Mouse (Mus musculus) heart, postnatal 4 days (tissue): ENCODE measurements around the gene Asic3. TPM values are rescaled to one million over a fixed set of nuclear protein-coding genes. Genes with fewer than 3 reads are reported as not detected.

ENCODE experiments used
- DNase-seq: peaks from one replicate; pipeline ENCODE4 v3.0.0; 2021
- total RNA-seq, 2 experiments: library from RNA; stranded (reverse); gene quantifications; 2 replicates each; pipeline ENCODE4 v1.2.3; 2021

Asic3 gene
- under 1 TPM in 1 of 2 experiments, not detected in 1; 0.19 TPM for total RNA-seq

DNA sequence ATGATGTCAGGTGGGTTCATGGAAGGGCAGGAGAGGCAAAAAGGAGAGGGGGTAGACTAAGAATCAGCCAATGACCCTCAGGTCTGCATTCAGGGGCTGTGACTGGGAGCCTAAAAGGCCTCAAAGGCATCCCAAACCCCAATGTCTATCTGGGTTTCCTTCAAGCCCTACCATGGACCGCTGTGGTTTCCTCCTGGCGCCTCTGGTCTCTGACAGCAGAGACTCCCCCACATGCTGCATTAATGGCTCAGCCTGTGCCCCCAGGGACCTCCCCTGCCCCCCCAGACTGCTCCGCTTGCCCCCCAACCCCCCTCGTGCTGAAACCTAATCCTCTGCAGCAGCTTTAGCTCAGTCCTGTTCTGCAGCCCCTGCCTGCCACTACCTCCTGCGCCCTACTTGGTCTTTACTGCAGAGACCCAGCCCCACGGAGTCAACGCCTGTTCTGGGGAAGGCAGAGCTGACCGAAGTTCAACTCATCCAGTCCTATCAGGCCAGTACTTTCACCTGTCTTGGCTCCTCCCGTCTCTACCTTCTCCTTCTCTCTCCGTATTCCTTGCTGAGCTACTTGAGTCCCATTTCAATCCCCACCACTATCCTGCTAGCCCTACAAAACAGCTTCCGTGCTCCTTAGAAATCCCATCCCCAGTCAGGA lies at the start of gene Asic3:
Gene Asic3 (plus strand): TSS at position 351 of the 652 bp plus-strand sequence.
- no peak for DNase-seq

DNA sequence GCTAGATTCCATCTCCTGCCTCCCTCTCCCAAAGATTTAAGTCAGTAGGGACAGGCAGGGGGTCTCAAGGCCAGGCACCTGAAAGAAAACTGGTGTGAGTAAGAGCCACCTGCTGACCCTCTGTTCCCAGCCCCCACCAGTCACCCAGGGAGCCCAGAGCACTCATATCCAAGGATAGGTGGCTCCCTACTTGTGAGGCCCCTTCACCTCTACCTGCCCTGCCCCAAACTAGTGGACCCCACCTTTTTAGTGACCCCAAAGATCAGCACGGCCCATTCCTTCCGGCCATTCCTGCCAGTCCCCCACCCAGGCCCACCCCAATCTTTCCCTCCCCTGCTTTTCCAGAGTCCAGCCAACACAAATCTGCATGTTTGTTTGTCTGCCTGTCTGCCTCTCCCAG lies 49.7 kb upstream of the Asic3 start:
- DNase-seq: no peak

DNA sequence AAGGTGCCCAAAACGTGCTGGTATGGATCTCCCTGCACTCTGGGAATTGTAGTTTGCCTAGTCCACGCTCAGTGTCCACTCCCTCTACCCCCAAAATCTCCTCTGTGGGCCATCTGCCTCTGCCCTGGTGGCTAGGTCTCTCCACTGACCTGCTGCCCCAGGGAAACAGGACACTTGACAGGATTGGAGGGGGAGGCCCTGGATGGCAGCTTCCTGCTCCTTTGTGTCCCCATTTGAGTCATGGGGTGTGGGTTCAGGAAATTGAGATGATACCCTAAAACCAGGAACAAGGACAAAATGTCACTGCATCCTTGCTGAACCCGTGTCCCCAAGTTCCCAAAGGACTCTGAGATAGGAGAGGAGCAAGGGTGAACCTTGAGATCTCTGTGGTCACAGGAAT lies 49.1 kb upstream of the Asic3 start:
- no peak for DNase-seq

DNA sequence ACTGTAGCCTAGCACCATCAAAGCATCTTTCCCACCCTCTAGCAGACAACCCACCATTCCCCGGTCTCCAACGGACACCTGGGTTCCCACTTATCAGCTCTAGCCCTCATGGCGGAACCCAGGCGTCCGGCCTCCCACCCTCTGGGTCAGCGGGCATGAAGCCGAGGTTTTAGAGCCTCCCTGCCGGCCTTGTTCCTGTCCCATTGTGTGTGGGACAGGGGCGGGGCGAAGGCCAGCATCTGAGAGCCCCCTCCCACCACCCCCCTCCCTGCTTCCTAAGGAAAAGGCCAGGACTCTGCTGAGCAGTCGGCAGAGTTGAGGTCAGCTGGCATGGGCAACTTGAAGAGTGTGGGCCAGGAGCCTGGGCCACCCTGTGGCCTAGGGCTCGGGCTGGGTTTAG lies 48.7 kb upstream of the Asic3 start, which contains the start of gene Nos3:
Gene Nos3 (plus strand): TSS at position 303 of the 400 bp plus-strand sequence.
- DNase-seq: peak; percentile 77

DNA sequence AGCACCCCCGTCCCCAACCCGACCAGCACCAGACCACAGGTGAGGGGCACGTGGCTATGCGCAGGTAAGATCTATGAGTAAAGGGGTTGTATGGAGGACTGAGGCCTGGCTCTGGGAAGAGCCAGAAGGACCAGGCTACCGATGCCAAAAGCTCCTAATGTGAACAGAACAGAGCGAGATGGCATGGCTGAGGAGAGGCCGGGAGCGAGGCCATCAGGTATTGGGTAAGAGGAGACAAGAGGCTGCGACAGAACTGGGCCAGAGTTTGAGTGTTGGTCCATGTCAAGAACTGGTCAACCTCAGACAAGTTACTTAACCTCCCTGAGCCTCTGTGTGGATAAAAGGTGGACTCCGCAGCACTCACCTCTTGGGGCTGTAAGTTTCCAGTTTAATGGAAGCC lies 48.2 kb upstream of the Asic3 start:
- DNase-seq: no peak

DNA sequence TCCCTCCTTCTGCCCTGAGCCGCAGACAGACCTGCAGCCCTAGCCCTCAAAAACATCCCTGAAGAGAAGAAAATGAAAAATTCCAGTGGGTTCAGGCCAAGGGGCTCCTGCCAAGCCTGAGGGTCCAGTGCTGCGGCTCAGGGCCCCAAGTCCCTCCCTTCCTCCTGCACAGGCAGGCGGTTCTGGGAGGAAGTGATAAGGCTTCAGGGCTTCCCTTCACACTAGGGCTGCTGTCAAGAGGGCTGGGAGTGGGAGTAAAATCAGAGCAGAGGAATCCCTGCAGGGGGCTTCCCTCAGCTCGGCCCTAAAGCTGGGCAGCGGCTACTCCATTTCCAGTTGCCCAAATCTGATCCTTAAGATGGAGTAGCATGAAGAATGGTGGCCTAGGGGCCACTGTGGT lies 47.7 kb upstream of the Asic3 start:
- peak; percentile 46 for DNase-seq

DNA sequence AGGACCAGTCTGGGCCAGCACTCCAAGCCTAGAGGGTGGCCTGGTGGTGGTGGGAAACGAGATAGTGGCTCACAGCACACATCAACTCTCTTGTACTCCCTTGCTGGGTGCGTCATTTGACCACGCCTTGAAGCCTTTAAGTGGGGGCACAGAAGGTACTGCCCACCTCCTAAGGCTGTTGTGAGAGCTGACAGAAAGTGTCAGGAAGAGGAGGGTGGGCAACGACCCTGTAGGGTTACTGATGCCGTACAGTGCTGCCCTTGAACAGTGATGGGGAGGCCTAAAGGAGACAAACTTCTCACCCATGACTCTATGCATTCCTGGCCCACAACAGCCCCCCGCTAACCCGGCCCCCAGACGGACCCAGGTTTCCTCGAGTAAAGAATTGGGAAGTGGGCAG lies 46.8 kb upstream of the Asic3 start:
- DNase-seq: no peak

DNA sequence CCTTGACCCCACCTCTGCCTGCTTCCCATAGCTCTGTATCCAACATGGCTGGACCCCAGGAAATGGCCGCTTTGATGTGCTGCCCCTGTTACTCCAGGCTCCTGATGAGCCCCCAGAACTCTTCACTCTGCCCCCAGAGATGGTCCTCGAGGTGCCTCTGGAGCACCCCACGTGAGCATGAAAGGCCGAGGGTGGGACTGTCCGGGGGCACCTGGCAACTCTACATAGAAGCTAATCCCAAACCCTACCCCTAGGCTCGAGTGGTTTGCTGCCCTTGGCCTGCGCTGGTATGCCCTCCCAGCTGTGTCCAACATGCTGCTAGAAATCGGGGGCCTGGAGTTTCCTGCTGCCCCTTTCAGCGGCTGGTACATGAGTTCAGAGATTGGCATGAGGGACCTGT lies 43.4 kb upstream of the Asic3 start:
- no peak for DNase-seq

DNA sequence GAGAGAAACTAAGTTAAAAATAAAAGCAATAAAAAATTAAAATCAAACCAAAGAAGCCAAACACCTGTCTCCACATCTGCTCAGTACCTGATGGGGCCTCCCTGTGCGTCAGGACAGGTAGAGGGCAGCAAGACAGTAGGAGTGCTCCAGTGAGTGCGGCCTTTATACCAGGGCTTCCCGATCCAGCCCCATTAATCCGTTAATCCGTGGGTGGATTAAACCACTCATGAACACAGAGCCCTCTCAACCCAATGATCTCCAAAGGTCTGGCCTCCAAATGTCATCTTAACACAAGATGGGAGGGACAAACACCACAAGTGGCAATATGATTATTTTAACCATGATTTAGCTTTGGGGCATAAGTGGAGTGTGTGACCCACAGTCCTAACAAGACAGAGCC lies 39.4 kb upstream of the Asic3 start:
- DNase-seq: no peak

DNA sequence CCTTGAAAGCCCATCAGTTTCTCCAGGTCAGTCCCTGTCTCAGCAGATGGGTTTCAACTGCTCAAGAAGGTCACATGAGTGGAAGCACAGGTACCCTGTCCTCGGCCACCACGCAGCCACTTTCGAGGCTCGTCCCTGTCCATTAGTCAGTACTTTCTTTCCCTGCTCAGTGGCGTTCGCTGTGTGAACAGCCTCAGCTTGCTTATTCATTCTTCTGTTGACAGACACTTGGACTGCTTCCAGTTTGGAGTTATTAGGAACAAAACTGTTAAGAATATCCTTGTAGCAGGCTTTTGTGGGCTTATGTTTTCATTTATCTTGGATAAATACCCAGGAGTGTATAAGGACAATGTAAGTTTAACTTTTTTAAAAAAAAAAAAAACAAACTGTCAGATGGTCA lies 39.0 kb upstream of the Asic3 start:
- DNase-seq: peak; percentile 49

DNA sequence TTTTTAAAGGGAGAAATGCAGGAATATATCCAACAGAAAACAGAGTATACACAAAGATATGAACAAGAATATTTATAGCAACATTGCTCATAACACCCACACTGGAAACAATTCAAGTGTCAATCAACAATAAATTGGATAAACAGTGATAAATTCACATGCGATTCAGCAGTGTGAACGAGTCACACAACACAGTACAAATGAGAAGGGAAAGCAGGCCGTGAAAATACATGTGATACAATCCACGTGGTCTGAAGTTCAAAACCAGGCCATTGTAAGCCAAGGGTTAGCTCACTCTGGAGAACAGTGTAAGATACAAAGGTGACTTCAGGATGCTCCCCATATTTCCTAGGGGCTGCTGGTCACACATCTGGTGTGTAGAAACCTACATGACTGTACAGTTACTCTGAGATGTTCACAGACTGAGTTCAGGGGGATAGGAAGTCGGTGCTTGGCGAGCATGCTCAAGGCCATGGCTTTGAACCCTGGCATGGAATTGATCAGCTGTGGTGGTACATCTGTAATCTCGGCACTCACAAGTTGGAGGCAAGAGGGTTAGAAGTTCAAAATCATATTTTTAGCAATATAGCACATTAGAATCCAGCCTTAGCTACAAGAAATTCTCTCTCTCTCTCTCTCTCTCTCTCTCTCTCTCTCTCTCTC lies 38.4 kb upstream of the Asic3 start:
- DNase-seq: no peak

DNA sequence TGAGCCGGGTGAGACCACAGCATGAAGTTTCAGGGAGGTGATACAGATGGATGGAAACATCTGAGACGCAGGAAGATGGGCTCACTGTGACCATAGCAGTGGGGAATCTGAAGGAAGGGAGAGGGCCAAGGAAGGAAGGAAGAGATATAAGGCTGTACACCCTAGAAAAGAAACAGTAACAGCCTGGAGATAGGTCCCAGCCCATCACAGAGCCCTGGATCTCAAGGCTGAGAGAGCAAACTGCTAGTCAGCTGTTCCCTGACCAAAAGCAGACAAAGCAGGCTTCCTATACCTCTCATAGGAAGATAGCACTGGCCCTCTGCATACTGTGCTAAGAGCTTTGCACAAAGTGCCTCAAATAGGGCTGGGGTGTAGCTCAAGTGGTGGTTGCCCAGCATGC lies 34.5 kb upstream of the Asic3 start:
- no peak for DNase-seq

DNA sequence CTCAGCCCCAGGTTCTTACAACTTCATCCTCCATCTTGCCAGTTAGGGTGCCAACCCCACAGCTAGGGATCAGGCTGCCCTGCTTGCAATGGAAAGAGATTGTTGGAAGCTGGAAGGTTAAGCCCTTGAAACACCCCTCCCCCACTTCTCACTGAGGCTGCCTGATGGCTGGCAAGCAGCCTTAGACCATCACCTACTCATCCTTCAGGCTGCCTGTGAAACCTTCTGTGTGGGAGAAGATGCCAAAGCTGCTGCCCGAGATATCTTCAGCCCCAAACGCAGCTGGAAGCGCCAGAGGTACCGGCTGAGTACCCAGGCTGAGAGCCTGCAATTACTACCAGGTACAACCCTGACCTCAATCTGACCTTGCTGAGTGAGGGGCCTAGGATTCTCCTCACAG lies 33.7 kb upstream of the Asic3 start:
- no peak for DNase-seq

DNA sequence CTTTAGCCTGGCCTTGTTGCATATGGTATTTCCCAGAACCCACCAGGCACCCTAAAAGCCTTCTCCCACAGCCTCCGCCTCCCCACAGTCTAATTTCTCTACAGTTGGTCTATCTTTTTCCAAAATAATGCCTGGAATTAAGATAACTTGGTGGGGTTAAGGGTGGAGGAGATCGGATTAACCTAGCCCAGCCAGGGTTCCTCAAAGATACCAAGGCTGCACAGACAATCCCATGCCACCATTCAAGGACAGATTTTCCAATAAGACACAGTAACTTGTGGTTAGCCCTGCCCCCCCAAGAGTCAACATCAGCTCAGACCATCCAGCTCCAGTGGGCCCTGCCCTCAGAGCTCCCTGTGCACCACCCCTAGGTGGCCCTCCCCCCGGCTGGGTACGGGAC lies 32.7 kb upstream of the Asic3 start:
- DNase-seq: no peak

DNA sequence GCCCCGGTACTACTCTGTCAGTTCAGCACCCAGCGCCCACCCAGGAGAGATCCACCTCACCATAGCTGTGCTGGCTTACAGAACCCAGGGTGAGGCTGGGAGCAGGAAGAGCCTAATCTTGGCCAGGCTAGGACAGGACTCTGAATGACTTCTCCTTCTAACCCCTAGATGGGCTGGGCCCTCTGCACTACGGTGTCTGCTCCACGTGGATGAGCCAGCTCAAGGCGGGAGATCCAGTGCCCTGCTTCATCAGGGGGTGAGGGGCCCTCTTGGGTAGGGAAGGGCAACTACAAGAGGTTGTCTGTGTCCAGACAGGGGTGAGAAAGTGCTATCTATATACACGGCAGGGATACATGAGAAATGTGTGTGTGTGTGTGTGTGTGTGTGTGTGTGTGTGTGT lies 31.7 kb upstream of the Asic3 start:
- no peak for DNase-seq

DNA sequence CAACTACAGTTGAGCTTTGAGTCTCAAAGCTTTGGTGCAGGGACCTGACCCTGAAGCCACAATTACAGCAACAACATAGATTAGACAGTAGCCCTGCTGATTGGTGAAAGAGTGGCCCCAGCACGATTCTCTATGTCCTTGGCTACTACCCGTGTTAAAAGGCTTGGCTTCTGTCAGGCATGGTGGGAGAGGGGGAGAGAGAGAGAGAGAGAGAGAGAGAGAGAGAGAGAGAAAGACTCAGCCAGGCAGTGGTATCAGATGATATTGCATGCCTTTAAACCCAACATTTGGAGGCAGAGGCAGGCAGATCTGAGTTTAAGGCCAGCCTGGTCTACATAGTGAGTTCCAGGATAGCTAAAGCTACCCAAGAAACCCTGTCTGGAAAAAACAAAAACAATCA lies 31.2 kb upstream of the Asic3 start:
- no peak for DNase-seq

DNA sequence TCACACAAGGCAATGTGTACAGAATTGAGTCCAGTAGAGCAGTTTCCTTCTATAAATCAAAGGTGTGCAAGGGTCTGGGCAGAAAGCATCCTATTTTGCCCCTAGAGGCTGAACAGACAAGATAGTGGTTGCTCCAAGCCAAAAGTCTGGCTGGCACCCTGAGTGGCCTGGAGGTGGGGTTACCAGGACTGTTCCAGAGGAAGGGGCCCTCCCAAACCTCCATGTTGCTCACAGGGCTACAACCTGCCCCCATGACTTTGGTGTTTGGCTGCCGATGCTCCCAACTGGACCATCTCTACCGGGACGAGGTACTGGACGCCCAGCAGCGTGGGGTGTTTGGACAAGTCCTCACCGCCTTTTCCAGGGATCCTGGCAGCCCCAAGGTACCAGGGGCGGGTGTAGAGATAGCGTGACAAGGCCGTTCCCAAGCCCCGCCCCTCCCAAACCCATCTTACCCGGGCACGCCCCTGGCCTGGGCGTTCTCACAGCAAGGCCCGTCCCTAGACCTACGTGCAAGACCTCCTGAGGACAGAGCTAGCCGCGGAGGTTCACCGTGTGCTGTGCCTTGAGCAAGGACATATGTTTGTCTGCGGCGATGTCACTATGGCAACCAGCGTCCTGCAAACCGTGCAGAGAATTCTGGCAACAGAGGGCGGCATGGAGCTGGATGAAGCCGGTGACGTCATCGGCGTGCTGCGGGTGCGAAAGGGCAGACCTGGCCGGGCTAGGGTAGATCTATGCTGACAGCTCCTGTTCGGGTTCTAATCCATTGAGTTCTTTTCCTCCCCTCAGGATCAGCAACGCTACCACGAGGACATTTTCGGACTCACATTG lies 29.9 kb upstream of the Asic3 start:
- peak; percentile 95 for DNase-seq

DNA sequence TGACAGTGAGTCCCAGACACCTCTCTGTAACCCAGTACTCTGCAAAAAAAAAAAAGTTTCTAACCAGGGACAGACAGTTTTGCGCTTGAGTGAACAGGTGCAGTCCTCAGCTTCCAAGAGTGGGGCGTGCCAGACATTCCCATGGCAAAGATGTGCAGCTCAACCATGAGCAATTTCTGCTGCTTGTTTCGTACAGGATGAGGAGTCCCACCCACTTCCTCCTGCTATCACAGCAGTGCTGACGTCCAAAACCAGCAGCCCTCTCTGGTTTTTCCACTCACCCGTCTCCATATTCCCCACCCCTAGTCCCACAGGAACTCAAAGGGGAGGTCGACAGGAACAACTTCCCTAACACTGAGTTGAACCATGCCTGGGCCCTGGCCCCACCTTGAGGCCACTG lies 28.8 kb upstream of the Asic3 start:
- DNase-seq: peak; percentile 63

DNA sequence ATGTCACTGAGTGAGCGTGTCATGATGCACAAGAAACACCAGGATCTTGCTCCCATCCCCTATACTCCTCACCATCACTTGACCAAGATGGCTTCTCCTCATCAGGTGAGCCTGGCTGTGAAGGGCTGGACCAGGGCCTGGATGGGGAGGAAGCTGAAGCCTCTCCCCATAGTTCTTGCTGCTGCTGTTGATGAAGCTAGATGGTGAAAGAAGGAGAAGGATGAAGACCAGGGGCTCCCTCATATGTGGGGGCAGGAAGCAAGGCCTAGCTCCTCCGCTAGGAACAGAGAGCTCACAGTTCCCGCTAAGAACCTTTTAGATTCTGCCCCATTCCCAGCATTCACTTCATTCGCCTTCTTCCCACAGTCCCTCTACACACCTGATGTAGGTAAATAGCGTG lies 27.8 kb upstream of the Asic3 start:
- no peak for DNase-seq

DNA sequence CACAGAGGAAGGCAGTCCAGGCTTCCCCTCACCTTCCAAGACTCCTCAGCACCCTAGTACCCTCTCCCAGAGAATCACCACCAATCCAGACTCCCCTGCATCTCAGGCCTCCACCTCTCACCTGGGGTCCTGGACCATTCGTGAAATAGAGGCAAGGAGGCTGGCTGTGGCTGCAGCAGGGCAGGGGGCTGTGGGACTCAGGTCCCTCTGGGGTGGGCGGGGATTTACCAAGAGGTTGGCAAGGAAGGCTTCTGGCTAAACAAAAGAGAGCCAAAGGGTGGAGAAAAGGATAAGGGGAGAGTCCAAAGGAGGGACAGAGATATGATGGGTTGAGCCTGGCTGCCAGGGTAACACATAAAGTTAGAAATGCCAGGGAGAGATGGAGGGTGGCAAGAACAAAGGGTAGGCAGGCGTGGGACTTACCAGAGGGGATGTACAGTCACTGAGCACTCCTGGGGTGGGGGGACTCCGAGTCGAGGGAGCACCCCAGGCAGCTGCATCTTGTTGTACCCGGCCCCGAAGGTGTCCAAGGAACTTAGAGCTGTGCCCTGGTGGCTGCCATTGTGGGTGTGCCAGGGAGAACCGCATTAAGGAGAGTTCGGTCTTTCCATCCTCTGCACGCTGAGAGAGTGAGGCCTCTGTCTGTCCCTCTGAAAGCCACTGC lies 27.2 kb upstream of the Asic3 start:
- no peak for DNase-seq

DNA sequence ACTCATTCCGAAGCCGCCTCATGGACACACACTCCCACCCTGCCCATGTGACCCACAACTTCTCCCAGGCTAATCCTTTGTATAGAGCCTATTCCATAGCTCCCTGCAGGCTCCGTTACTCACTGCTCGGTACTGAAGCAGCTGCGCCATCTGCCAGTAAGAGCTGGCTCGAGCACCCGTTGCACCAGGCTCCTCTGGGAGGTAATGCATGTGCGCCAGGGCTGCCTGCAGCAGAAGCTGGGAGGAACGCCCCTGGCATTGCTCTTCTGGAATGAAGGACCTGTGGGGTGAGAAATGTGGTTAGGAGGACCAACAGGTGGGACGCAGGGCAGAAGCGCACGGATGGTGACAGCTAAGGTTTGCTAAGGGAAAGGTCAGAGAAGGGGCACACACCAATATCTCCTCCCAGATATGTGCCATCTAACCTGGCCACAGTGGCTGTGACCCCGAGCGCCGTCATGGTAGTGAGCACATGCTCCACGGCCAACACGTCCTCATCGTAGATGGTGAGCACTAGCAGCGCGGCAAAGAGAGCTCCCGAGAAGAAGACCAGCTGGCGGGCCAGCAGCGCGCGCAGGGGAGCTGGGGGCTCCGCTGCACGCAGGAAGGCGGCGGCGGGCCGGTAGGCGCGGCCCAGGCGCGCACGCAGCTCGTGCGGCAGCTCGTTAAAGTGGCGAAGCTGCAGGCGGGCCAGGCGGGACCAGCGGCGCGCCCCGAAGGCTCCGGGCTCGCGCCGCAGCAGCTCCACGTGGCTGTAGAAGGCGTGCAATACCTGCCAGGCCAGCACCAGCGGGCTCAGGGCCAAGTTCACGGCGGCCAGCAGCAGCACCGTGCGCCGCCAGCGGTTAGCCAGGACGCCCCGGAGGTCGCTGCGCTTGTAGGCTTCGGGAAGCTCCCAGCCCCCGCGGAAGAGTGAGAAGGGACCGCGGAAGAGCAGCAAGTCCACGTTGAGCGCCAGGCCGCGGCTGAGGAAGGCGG lies 25.6 kb upstream of the Asic3 start:
- peak; percentile 77 for DNase-seq
